Mouse (Mus musculus): ENCODE results near the gene Adamts9.

DNA sequence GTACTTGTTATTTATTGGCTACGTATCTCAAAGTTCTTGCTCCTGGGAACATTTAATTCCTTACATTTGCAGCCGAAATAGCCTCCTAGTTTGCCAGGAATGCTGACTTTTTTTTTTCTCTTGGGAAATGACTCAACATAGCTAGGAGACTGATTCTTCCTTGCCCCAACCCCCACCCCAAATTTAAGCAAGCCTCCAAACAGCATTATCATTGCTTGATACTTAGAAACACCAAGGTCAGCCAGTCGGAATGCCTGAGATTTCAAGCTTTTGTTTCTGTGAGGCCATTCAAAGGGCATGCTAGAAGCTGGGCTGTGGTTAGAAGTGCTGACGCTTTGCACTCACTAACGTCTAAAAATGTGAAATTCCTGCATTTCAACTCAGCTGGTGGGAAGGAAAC is 115.9 kb downstream of the Adamts9 start:
- no peak for TF ChIP-seq CTCF (IDR thresholded peaks at IDR 0.05; ENCODE audit: low read depth, low read length)
- no peak for TF ChIP-seq POLR2AphosphoS5 (IDR thresholded peaks at IDR 0.05; ENCODE audit: insufficient replicate concordance, low read depth, low read length)
- TF ChIP-seq GATA1 (IDR thresholded peaks at IDR 0.05; ENCODE audit: borderline replicate concordance, low read length) = no peak
